Mouse (Mus musculus) retina, embryonic 14.5 days (tissue): ENCODE data around the gene Hipk2.

Experiments used
- DNase-seq: peaks from one replicate; pipeline ENCODE4 v3.0.0-alpha.2; 2015; ENCODE audit warnings: low spot score

The Hipk2 gene

DNA sequence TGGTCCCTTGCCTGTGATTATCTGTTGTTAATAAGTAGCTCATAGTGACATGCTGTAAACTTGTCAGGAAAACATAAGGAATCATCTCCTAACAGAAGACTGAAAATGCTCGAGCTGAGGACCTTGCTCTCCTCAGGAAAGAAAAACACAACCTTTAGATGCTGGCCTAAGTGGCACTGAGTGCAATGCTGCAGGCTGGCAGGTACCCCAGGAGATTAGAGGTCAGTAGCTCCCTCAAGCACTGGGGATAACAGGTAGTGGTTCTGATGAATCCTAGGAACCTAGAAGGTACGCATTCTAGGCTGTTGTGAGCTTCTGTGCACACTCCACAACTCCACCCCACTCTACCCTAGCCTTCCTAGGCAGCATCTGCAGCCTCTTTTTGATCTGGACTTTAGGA, 9.2 kb downstream of the Hipk2 start:
- DNase-seq = no peak

DNA sequence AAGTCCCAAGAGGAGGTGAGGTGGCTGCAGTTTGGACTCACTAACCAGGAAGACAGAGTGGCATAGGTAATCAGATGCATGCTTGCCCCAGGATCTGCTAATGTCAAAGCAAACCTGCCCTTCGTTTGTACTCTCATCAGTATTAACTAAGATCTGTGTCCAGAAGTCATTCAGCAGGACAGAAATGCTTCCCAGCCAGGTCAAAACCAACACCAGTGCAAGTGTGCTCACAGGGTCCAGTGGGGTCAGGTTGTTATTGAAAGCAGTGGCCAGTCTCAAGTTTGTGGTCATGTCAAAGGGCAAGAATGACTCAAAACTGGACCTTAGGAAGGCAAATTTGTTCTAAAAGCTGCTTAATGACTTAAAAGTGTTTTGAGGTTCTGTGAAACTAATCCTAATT, 9.6 kb downstream of the Hipk2 start:
- no peak for DNase-seq

DNA sequence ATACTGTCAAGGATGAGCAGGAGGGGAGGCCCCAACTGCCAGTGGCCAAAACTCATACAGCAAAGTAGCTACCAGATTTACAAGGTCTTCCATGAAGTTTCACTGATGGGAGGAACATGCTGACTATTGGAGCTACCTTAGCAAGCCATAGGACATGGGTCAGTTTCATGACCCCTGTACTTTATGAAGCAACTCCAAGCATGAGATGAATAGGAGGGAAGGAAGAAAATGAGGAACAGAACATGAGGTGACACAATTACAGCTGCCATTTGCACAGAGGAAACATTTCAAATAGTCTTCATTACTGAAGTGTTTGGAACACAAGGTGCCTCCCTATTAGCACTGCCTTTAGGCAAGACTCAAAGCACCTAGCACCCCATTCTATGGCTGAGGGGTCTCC, 10.2 kb downstream of the Hipk2 start:
- no peak for DNase-seq

DNA sequence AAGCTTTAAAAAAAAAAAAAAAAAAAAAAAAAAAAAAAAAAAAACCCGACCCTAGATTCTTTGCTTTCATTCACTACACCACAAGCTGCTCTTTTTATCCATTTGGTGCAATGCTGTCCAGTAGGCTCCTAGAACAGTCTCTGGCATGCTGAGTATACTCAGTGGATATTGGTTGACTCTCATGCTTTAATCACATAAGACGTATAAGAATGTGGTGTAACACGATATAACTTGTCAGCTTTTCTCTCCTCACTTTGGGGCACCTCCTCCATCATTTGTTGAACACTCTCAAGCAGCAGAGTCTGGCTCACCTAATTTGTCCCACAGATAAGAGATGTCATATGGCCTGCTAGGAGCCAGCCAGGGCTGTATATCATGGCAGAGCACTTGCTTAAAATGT, 12.4 kb downstream of the Hipk2 start:
- DNase-seq = no peak

DNA sequence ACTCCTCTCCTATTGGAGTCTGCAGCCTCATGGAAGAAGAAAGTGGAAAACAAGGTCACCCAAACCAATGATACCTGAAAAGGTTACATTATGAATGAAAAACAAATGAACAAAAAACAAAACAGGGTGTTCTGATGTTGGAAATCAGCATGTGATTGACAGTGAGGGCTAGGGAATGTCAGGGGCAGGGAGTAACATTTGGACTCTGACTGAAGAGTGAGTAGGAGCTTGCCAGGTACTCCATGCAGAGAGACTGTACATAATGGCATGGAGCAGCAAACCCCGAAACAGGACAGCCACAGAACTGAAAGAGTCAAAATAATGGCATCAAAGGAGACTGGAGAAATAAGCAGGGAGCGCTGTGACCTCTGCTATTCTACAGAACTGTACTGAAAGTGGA, 15.7 kb downstream of the Hipk2 start:
- DNase-seq = no peak

DNA sequence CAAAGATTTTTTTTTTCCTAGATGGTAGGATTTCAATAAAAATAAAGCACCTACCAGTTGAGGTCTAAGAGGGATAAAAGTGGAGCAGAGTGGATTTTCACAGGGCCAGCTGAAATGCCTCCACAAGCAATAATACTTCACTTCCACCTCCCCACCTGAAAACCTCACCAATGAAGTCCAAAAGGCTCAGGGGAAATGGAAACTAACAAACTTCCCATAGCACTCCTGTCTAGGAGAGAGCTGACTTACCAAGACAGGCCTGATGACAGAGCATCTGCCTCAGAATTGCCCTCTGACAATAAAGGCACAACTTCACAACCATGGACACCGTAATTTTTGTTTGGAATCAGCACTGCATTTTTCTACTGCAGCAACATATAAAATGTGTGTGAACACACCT, 16.1 kb downstream of the Hipk2 start:
- DNase-seq = no peak

DNA sequence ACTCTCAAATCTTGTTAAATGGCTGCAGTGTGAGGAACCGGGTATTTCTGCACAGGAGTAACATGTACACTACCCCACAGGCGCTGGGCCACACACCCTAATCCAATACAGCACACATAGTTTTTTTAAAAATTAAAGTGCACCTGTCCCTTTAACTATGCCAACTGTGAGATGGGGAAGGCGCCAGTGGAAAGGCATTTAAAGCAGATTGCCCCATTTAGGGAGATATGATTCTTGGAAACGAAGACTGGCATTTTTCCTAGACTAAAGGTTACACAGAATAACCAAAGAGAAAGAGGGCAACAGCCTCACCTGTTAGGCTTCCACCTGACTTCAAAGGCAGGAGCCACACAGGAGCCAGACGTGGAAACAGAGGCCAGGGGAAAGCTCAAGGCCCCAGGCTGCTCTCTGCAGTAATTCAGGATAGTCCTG, 22.4 kb downstream of the Hipk2 start:
- DNase-seq = no peak

DNA sequence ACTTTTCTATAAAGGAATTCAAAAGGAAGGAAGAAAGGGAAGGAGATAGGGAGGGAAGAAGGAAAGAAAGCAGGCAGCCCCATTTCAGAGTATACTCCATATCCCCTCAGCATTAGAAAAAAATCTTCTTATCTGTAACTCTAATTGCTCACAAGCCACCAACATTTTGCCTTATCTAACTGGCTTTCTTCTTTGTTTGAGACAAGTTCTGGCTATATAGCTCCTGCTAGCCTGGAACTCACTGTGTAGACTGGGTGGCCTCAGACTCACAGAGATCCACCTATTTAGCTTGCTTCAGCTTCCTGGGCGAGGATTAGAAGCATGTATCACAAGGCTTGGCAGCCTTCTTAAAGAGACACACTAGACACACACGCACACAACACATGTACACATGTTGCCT, 24.2 kb downstream of the Hipk2 start:
- no peak for DNase-seq

DNA sequence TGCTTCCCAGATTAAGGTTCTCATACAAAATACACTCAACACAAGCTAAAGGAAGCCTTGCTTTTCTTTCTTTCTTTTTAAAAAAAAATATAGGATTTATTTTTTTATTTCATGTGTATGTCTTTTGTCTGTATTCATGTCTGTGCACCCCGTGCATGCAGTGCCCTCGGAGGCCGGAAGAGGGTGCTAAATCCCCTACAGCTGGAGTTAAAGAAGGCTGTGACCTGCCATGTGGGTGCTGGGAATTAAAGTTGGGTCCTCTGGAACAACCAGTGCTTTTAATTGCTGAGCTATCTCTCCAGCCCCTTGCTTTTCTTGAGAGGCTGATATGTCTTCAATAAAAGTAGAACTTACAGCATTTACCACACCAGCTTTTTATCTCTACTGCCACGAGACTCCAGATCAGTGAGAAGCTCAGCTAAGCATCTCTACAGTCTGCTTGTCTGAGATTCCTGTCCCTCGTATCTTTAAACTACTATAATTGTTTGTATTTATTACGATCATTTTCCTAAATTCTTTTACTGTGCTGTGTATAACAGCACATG, 25.2 kb downstream of the Hipk2 start:
- no peak for DNase-seq

DNA sequence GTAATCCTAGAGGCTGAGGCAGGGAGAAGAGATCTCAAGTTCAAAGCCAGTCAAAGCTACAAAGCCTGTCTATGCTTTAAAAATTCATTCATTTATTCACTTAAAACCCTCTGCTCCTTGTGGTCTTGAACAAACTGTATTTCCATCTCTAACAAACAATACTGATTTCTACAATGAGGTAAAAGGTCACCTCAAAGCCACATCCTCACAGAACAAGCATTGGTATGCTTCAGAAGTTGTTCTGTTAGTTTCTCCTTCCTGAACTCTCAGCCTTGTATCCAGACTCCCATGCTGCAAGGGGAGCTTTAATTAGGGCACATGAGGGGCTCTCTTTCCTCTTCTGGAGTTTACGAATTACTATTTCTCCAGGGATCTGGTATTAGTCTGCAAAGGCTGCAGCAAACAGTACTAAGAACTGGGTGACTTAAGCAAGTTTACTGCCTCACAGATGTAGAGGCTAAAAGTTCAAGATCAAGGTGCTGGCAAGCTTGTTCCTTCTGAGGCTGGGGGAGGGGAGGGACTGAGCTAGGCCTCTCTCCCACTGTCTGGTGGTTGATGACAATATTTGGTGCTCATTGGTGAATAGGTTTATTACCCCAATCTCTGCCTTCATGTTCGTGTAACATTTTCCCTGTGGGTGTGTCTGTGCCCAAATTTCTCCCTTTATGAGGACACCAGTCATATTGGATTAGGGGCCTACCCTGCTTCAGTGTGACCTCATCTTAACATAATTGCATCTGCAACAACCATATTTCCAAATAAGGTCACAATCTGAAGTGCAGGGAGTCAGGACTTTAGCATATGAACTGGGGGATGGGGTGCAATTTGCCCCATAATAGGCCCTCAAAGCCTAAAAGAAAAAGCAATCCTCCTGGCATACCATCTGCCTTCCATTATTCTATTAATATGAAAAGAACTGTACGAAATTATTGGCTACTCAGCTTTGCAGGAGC, 27.7 kb downstream of the Hipk2 start:
- DNase-seq = peak; percentile 66

DNA sequence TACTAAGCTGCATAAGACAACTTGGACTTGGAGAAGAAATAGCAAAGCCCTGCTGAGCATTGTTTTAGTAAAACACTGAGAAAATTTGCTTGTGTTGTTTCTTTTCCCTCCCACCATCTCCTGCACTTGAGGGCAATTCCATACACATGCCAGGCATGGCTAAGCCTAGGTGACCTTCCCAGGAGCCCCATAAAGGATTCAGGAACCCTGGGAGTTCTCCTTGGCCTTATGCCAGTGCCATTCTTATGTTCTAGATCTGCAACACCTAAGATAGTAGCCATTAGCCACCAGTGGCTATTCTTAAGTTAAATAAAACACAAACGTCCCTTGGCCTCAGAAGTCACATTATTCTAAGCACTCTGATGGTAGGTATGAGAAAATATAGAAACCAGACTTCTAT, 28.5 kb downstream of the Hipk2 start:
- no peak for DNase-seq

DNA sequence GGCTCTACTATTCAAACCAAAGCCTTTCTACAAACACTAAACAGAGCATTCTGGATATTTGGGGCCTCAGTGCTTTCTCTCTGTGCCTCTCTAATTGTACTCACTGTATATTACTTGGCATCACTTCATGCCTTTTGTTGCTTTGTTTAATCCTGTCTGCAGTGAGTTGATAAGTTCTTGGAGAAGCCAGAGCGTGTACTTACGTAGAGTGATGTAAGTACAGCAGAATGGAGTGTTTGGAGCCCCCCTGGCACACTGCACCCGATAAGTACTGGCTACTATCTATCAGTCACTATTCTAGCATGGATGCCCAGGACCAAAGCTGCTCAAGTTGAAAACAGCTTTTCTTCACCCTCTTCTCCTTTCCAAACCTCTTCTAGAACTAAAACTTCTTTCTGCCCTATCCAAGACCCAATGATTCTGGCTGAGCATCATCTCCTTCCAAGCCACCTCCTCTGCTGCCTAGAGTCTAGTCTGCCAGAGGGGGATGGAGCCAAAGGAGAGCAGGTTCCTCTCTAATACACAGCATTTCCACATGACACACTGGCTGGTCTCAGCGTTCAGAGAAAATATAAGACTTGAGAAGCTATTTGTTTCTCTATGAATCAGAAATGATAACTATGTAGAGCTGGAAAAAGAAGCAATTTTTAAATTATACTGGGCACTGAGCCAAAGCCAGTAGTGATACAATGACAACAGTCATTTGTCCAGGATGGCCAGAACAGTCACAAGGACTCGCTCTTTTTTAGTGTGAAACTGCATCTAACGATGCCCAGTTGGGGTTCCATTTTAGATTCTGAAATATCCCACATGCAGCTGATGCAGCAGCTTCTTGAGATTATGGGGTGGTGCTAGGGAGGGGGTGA, 29.4 kb downstream of the Hipk2 start:
- DNase-seq = no peak

DNA sequence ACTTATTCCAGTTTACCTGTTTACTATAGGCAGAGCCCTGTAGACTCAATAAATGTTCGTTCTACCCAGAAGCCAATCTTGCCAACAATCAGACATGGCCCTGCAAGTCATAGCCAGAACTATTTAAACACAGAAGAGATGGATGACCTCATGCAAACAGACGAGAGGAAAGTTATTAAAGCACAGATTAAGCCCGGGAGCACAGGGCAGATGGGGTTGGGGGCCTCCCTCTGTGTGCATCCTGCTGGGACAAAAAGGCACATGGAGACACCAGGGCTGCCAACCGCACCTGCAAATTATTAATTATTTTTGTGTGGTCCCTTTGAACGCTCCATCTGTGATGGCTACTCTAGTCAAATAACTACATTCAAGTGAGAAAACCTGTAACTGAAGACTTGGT, 30.1 kb downstream of the Hipk2 start:
- no peak for DNase-seq

DNA sequence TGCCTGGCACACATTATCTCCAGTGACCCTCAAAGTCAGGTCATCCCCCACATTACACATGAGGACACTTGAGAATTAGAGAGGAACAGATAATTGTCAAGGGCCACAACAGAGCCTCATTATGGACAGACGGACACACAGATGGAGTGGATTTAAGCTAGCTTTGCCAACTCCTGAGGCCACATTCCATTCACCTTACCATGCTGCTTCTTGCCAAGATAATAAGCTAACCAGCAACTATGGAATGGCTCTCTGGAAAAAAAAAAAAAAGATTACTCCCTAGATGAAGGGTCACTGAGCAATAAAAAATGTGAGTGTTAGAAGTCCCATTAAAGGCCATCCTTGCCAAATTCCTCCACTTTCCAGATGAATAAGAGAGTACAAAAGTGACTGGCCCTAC, 30.8 kb downstream of the Hipk2 start:
- peak; percentile 44 for DNase-seq

DNA sequence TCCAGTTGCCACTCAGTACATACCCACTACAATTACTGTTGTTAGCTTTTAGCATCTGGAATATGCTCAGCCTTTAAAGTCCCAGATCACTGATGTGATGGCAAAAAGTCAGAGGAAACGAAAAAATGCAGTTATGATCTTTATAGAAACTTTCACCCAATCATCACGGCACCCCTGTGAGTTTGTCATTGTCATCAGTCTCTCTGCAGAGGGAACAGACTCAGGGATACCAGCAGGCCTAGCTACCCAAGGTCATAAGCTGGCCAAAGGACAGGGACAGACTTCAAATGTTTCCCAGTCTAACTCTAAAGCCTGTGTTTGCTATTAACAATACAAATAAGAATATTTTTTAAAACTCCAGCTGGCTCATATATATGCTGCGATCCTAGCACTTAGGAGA, 34.4 kb downstream of the Hipk2 start:
- DNase-seq = no peak

DNA sequence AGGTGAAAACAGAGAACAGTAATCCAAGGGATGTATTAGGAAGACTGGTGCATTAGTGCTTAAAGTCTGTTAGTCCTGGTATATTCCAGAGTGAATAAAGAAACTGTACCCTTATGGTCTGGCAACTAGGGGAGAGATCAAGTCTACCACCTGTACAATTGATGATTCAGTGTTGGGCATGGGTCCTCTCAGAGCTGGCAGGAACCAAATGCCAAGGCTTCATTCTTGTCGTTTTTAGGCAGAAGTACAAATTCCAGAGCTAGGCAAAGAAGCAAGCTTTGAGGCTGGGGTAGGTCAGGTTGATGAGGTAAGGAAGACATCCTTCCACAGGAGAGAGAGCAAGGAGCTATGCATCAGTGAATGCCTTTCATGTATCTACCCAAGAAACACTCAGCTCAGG, 35.2 kb downstream of the Hipk2 start:
- DNase-seq = no peak

DNA sequence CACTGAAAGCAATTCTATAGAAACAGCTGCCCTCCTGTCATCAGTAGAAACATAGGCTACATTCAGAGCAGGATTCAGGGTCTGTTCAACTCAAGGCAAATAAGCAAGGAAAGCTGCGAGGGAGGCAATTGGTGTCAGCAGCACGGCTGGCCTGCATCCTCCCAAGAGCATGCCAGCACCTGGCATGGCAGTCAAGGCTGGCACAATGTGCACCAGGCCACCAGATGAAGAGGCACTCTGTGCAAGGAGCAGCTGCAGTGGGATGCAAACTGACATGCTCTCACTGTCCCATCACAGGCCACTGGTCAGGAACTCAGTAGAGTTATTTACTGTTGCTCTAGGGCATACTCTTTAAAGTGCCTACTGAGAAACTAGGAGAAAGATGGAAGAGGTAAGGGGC, 35.6 kb downstream of the Hipk2 start:
- DNase-seq = no peak

DNA sequence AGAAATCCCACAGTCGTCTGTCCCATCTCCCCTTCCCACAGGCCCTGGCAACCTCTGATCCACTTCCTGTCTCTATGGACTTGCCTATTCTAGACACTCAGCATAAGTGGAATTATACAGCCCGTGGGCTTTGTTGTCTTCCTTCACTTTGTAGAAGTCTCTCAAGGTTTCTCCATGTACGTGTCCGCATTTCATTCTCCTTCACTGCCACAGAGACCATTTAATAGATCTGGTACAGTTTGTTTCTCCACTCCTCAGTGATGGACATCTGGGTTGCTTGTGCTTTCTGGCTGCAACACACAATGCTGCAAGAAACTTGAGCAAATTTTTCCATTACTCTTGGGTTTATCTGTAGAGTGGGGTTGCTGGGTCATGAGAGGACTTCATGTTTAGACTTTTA, 36.1 kb downstream of the Hipk2 start:
- no peak for DNase-seq

DNA sequence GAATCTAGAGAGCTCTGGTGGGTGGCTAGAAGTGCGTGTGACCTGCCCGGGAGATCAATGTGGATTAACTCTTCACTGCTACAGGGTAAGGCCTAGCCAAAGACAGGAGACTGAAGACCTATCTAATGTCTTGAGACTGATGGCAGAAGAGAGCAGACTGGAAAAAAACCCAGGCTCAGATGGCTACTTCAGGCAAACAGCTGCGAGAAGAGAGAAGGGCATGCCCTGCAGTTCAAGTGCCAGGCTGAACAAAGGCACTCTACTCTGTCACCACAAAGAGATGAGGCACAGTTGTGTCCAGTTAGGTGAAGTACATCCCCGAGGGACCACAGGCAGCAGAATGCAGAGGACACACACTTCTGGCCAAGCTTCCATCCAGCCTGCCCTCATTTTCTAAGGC, 37.9 kb downstream of the Hipk2 start:
- DNase-seq = no peak

DNA sequence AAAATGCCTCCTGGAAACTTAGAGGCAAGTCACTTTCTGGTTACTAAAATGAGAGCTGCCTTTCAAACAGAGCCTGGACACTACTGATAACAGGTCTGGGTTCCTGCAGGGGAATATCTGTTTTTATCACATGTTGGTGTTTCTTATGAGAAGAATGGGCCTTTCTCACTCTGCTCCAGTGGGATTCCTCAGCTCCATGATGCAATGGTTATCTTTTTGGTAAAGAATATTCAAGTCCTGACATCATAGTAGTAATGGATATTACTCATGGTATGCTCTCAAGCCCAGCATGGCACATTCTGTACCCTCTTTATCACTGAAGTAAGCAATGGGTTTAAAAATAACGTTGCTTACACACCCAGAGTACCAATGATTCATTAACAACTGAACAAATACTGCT, 40.7 kb downstream of the Hipk2 start:
- no peak for DNase-seq

DNA sequence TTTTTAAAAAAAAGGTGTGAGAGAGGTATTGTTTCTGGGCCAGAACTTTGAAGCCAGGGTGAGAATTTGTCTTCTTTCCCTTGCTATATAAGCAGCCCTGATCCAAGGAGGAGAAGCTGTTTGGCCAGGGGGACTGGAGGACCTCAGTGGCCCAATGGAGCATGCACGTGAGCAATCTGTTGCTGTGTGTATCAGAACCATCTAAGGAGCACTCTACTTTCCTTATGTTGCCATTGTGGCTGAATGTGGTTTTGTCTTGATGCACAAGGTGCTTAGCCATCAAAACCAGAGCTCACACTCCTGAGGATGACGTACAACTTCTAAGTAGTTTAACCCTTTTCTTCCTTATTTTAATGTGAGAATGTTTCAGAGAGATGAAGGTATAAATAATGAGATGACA, 41.2 kb downstream of the Hipk2 start:
- DNase-seq = no peak

DNA sequence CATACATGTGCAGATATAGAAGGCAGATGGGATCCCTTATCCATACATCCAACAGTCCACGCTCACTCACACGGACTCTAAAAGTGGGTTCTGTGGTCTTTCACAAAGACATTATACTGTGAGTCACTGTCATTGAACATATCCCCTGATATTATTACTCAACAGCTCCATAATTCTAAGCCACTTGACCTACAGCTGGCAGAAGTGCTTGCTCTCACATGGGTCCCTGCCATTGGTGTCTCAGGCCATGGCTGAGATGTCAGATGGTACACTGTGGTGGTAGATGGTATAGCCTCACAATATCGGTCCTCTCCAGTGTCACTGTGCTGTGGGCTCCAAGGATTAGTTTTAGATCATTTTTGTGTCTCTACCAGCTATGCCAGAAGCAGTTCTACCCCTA, 42.2 kb downstream of the Hipk2 start:
- no peak for DNase-seq

DNA sequence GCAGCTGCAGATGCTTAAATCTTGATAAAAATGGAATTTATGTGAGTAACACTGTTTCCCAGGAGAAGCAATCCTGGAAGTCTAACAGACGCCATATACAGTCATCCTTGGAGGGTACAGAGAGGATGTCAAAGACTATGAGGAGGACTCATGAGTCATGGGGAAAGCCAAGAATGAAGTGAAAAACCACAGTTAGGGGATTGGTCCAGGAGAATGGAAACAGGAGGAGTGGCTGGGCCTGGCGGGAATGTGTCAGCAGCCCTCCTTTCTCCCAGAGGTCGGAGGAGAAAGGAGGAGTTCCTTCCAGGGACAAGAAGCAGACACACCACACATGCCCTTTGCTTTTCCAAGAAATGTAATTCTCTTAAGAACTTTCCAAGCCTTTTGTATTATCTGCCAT, 46.5 kb downstream of the Hipk2 start:
- no peak for DNase-seq
